Mouse (Mus musculus) spleen, adult 2 months (tissue): ENCODE data around the gene Tmcc1.

Experiments used
- CTCF ChIP-seq: fragments of 200-500 bp; IDR thresholded peaks from 2 replicates; pipeline ENCODE4 v1.5.1; 2011; ENCODE audit warnings: mild to moderate bottlenecking, inconsistent platforms; ENCODE audit not compliant: insufficient read depth, insufficient read length, insufficient replicate concordance; ENCODE audit errors: extremely low read depth
- POLR2A ChIP-seq: fragments of 200-500 bp; IDR thresholded peaks from 2 replicates; pipeline ENCODE4 v1.6.1; 2011; ENCODE audit warnings: low read depth, low read length, inconsistent platforms

- no peak for TF ChIP-seq CTCF
- TF ChIP-seq POLR2A, result no peak
Observed at GRCm38 (mm10) chr6:116038222-116038621, 155.1 kb downstream of the Tmcc1 start.
